Mouse (Mus musculus) adrenal gland, adult 2 months (tissue): ENCODE data around the gene Dnah9. TPM values are rescaled to one million over a fixed set of nuclear protein-coding genes. Genes with fewer than 3 reads are reported as not detected.

Experiments
- DNase-seq: peaks from one replicate; pipeline ENCODE4 v3.0.0; 2021
- long read RNA-seq: library from polyadenylated mRNA; stranded (forward); transcript quantifications from one replicate; pipeline ENCODE4 v2.0.0, GENCODE M21; 2021
- polyA plus RNA-seq: library from polyadenylated mRNA; depleted of rRNA; stranded (reverse); fragments of >200 nt; gene quantifications from 2 replicates; pipeline ENCODE4 v1.2.3, GENCODE M21; 2012; rRNA removed
- total RNA-seq, 2 experiments: library from RNA; stranded (reverse); gene quantifications; 2 replicates each; pipeline ENCODE4 v1.2.3; 2021

The Dnah9 gene
- total RNA-seq (not detected), polyA plus RNA-seq (not detected in 2 replicates)
- long read RNA-seq = 0 reads

- DNase-seq = peak; percentile 75
Observed at GRCm38 (mm10) chr11:66167801-66168651, at the start of gene Dnah9. TSS of gene Dnah9 (minus strand) at chr11:66168551.

- DNase-seq = peak; percentile 16
Observed at GRCm38 (mm10) chr11:66188627-66189287, 20.4 kb upstream of the Dnah9 start.

GRCm38 (mm10) chr11:66188146-66188545 lies 19.8 kb upstream of the Dnah9 start:
- no peak for DNase-seq

GRCm38 (mm10) chr11:66177781-66178180 lies 9.4 kb upstream of the Dnah9 start:
- DNase-seq = no peak

GRCm38 (mm10) chr11:66164022-66164421 lies 4.3 kb downstream of the Dnah9 start:
- DNase-seq = no peak

- DNase-seq = no peak
Observed at GRCm38 (mm10) chr11:66140631-66141252, 27.6 kb downstream of the Dnah9 start.

GRCm38 (mm10) chr11:66134826-66135225 lies 33.5 kb downstream of the Dnah9 start:
- no peak for DNase-seq

- no peak for DNase-seq
Observed at GRCm38 (mm10) chr11:66126150-66126549, 42.2 kb downstream of the Dnah9 start.

GRCm38 (mm10) chr11:66124496-66124895 lies 43.9 kb downstream of the Dnah9 start:
- no peak for DNase-seq

- peak; percentile 33 for DNase-seq
Observed at GRCm38 (mm10) chr11:66122017-66122416, 46.3 kb downstream of the Dnah9 start.

GRCm38 (mm10) chr11:66083663-66084254 lies 84.6 kb downstream of the Dnah9 start:
- DNase-seq = no peak

- DNase-seq = no peak
Observed at GRCm38 (mm10) chr11:66072921-66073320, 95.4 kb downstream of the Dnah9 start.

GRCm38 (mm10) chr11:66058956-66059355 lies 109.4 kb downstream of the Dnah9 start:
- peak; percentile 55 for DNase-seq

- DNase-seq = no peak
Observed at GRCm38 (mm10) chr11:66051294-66051693, 117.1 kb downstream of the Dnah9 start.

- DNase-seq = no peak
Observed at GRCm38 (mm10) chr11:66049146-66049545, 119.2 kb downstream of the Dnah9 start.

GRCm38 (mm10) chr11:66046594-66047193 lies 121.7 kb downstream of the Dnah9 start:
- DNase-seq = no peak

GRCm38 (mm10) chr11:66043635-66044034 lies 124.7 kb downstream of the Dnah9 start:
- no peak for DNase-seq

GRCm38 (mm10) chr11:66042531-66042930 lies 125.8 kb downstream of the Dnah9 start:
- DNase-seq = no peak

GRCm38 (mm10) chr11:66025728-66026127 lies 142.6 kb downstream of the Dnah9 start:
- no peak for DNase-seq

- no peak for DNase-seq
Observed at GRCm38 (mm10) chr11:65975871-65976270, 192.5 kb downstream of the Dnah9 start.

- no peak for DNase-seq
Observed at GRCm38 (mm10) chr11:65930796-65931195, 237.6 kb downstream of the Dnah9 start.

- DNase-seq = no peak
Observed at GRCm38 (mm10) chr11:65930359-65930758, 238.0 kb downstream of the Dnah9 start.
